Mouse (Mus musculus): ENCODE measurements around the gene Chrm2. TPM values are rescaled to one million over a fixed set of nuclear protein-coding genes. Genes with fewer than 3 reads are reported as not detected.

Chrm2 gene
- total RNA-seq, 2 experiments from 2014 or later, result 0.06 TPM; not detected in 1

- DNase-seq, result no peak
- intact Hi-C loops (cut with DNase I), result no loop called here
- H3K4me3 ChIP-seq, result no peak overlapping the region
- no peak for TF ChIP-seq CTCF (IDR thresholded peaks at IDR 0.05)
- no peak overlapping the region for H3K27ac ChIP-seq
These were observed 179.0 kb downstream of the Chrm2 start for GRCm38 (mm10) chr6:36566886-36567285.

Small RNA genes within 50 kb of the gene (microRNA-seq; reads per million reads assigned to microRNA genes)
- gene Mir490, result not detected

All from gastrocnemius, adult 2 months (tissue).